Mouse (Mus musculus) cerebellum, adult 18-20 months (tissue): Measurements from ENCODE around the gene Tnrc18.

Source experiments
- DNase-seq, 2 experiments: peaks; one replicate each; pipeline ENCODE4 v3.0.0; 2021

Tnrc18 gene

DNA sequence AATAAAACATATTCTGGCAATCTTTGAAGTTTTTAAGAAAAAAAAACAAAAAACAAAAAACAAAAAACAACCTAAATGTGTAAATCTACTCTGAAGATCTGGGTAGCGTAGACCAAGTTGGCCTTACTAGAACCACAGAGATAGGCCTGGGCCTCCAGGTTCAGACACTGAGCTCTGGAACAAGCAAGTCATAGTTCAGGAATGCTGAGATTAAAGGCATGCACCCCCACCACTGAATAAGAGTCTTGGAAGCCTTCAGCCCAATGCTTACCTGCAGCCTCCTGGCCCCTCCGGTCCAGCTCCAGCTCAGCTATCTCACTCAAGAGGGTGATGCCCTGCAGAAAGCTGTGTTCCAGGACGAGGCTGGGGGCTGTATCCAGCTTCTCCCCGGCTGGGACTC, 46.4 kb downstream of the Tnrc18 start:
- no peak for DNase-seq

DNA sequence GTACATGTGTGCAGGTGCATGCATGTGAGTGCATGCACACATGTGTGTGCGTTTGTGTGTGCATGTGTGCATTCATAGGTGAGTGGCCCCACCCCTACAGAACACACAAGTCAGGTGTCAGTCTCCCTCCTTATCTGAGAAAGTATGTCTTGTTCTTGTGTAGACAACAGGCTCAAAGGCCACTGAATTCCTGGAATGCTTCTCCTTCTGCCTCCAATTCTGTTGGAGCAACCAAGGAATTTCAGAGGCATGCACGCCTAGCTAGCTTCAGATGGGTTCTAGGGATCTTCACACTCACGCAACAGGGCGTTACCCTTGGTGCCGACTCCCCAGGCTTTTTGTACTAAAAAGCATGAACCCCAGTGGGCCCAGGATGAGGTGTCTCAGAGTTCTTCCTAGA, 47.8 kb downstream of the Tnrc18 start:
- no peak for DNase-seq

DNA sequence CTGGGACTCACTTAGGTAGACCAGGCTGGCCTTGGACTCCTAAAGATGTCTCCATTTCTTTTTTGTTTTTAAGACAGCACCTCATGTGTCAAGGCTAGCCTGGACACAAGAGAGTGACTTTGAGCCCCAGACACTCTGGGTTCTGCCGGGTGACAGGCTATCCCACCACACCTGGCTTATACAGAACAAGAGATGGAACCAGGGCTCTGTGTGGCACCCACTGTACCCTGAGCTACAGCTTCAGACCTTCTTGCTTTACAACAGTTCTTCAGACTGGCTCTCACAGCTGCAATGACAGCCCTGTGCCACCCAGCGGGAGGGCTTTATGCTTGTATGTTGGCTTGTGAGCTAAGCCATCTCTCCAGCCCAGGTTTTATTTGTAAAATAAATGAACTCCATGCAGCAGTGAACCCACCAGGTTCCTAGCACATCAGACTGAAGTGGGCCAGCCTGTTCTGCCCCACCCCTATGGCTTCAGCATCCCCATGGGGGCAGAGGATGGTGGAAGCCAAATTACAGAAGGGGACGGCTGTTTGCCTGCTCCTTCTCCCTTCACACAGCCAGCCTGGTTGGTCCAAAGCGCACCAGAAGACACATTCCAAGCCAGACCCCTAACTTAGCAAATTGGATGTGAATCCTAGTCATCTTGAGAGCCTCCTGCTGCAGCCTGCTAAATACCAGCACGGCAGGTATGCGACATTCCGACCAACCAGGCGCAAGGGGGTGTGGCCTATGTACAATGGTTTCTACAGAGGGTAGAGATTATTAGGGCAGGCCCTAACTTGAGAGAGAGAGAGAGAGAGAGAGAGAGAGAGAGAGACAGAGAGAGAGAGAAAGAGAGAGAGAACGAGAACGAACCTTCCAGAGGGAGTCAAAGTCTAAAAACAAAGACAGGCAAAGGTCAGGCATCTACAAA, 48.9 kb downstream of the Tnrc18 start:
- DNase-seq: peak in 1 of 2 experiments; percentile 28

DNA sequence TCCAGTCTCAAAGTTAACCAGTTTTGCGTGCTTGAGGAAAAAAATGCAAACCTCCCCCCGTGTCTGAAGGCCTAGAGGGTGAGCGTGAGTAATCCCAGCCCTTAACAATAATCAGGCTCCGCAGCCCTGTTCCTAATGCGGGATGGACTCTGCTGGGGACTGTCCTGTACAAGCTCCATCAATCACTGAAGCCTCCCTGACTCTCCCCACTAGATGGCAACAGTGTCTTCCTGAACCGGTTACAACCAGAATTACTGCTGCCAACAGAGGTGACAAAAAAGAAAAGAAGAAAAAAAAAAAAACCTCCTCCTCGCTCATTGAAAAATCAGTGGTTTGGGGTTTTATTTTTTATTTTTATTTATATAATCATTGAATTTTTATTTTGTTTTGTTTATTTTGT, 49.5 kb downstream of the Tnrc18 start:
- DNase-seq: peak; percentile 81 to 87

DNA sequence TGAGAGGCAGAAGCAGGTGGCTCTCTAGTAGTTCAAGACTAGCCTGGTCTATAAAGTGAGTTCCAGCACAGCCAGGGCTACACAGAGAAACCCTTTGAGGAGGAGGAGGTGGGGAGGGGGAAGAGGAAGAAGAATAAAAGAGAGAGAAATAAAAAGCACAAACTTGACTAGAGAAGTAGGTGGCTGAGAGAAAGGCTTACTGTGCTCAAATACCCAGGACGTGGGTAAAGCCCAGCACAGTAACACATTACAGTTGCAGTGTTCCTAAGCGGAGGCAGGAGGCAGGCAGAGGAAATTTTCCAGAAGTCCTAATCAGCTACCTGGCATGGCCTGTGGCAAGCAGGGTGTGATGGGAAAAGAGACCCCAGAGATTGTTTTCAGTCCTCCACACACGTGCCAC, 50.8 kb downstream of the Tnrc18 start:
- DNase-seq: no peak

DNA sequence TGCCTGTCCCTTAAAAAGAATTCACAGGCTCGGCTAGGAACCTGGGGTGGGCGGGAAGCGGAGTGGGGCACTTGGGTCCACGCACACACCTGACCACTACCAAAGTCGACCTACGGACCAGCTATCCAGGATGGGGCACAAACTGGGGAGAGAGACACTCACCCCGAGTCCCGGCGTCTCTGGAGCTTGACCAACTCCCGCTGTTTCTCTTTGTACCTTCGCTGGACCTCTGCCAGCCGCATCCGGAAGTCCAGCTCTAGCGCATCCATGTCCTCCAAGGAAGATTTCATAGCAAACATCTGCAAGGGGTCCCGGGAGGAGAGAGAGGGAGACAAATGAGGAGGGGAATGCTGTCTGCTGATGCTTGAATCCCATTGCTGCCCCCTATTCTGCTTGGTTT, 52.6 kb downstream of the Tnrc18 start:
- no peak for DNase-seq

DNA sequence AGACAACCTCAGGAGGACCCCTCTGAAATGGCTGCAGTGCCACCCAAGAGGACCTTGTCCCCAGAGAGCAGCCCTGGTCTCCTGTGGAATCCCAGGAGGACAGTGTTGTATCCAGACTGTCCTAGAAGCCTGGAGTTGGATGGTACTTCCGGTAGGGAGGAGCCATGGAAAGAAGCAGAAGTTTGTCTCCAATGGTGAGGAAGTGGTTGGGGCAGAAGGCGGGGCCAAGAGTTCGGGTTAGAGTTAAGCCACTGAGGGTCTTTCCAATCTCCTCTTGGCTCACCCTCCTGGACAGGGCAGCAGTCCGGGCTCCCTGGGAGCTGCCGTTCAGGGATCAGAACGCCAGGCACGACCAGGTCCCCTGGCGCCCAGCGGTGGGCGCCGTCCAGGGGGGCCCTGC, 53.2 kb downstream of the Tnrc18 start:
- DNase-seq: no peak

DNA sequence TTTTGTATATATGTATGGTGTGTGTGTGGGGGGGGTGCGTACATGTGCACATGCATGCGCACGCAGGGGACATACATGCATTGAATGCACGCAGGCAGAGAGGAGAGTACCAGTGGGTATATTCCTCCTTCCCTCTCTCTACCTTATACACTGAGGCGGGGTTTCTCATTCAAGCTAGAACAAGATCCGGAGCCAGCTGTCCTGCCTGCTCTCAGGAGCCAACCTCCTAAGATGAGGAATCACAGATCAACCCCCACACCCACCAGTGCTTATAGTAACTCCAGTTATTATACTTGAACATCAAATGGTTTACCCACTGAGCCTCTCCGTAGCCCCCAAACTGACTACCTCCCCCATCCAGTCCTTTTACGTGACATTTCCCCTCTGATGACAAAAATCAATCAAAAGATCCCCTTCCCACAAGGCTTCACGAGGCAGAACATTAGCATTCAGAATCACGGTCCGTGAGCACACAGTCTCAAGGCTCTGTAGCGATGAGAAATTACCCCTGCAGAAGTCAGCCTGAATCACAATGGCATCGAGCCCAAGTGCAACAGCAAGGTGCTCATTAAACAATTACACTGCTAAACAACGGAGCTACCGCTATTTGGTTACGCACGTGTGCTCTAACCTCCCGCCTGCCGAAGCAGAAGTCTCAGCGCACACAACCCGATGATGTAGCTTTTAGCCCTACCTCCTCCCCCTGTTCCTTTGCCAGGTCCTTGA, 55.2 kb downstream of the Tnrc18 start:
- no peak for DNase-seq

DNA sequence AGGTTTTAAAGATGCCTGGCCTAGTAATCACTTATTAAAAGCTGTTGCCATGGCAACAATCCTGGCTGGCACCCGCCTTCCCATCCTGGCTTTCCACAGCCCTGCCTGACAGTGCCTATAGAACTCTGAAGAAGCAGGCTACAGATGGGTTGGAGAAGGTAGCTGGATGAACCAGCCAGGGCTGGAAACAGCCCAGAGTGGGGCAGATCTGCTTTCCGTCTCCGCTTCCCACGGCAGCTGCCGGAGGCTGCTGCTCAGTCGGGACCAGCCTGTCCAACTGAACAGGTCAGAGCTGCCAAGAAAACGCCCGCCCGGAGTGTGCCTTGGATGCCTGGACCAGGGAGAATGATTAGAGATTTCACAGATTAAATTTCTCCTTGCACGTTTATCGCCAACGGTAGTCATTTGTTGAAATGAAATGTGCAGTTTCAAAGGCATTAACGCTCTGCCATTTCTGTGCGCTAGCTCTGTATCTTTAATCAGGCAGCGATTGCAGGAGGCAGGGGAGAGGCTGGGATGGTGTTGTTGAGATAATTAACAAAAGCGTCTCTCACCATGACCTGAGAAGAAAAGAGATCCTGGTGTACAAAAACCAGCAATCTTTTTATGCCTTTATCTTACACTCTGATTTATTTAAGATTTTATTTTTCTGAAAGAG, 56.0 kb downstream of the Tnrc18 start:
- DNase-seq: peak; percentile 77 to 84

DNA sequence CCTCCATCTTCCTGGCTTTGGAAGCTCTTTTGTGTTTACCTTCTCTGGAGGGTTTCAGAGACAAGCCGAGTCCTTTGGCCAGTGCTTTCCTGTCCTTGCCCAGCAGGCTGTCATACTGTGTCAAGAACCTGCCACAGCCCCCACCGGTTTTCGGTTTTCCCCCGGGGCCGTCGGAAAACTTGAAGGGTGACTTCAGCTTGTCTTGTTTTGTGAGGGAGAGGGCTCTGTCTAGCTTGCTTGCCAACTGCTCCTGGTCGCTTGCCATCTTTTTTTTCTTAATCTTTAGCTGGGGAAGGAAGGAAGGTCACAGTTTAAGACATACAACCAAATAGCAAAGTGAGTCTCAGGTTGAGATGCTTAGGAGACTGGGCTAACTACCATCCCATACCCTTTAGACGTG, 57.7 kb downstream of the Tnrc18 start:
- no peak for DNase-seq

DNA sequence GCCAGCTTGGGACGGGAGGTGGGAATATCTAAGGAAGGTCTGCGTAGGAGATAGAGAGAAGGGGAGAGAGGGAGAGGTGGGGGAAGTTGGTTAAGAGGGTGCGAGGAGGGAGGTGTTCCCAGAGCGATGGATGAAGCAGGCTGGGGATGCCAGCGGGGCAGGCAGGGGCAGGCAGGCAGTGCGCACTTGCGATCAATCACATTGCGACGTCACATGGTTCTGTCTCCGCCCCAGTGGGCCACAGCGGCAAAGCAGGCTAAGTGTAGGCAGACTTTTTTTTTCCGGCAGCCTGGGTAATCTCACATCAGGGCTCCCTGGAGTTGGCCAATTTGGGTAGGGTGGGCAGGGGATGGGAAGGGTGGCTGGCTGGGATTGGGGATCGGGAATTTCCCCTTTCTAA, 65.2 kb downstream of the Tnrc18 start:
- DNase-seq: no peak

DNA sequence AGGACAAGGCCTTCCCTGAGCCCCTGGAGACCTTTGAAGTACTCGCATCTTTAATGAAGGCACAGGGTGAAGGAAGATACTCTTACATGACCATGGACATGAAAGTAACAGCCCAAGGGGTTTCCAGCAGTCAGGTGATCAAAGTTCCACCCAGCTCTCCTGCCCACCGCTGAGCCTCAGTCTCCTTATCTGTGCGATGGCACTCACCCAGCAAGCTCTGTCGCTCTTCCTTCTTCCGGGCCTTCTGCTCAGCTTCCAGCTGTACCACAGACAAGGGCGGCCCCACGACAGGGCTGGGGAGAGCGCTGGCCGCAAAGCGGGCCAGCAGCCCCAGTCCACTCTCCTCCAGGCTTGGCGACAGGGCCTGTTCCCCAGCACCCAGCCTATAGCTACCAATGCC, 67.3 kb downstream of the Tnrc18 start:
- no peak for DNase-seq

DNA sequence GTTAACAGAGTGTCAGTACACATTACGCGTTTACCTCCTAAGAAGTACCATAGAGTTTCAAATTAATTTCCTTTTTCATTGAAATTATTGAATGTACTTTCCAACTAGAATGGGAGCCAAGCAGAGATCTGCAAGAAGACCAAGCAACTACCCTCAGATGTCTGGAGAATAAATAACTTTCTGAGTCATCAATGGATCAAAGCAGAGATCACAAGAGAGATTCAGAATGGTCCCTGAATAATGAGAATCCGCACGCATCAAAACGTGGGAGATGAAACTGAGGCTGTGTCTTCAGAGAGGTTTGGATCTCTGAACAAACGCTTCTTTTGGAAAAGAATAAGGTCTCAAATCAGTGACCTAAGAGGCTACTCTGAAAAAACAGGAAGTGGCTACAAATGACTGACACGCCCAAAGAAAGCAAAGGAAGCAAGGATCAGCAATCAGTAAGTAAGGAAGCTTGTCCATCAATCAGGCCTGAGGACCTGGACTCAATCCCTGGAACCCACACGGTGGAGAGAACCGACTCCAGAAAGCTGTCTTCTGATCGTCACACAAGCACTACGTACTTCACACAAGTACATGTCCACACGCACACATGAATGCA, 70.3 kb downstream of the Tnrc18 start:
- no peak for DNase-seq

DNA sequence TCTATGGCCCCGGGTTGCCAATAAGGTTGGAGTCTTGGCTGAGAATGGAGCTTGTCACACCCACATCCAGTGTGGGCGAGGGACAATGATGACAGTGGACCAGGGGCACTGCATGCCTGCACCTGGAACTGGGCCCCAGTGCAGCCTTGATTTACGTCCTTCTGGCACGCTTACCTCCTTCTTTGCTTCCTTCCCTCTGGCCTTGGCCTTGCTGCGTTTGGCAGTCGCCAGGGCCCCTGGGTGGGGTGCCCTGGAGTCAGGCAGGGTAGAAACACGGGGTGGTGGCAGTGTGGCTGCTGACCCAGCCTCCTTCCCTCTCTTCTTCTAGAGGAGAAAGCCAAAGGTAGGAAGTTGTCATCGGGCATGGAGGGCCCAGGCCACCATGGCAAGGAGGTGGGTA, 77.5 kb downstream of the Tnrc18 start:
- DNase-seq: no peak

DNA sequence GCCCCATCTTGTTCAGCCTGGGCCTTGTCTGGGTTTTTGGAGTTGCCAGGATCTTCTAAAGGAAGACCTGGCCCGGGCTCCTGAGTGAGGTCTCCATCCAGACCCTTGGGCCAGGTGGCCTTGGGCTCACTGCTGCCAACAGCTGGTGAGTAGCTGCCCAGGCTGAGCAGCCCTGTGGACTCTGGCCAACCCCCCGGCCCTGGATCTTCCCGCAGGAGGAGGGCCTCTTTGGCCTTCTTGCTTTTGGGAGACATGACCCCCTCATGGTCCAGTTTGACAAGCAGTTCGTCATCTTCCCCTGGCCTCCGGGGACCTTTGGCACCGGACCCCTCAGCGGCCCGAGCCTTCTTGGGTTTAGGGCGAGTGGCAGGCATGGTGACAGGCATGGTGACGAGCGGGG, 85.5 kb downstream of the Tnrc18 start:
- DNase-seq: no peak

DNA sequence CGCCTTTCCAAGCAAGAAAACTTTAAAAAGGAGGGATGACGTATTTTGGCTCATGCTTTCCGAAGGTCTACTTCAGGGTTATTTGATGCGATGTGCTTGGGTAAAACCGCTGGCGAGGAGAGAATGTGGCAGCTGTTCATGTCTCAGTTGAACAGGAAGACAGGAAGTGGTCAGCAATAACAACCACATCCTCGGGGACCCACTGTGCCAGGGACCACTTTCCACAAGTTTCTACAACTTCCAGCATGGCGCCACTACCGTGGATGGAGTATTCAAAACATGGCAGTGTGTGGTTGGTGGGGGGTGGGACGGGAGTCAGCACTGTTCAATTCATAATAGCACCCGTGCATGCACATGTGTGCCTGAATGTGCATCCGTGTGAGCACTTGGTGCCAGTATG, 87.2 kb downstream of the Tnrc18 start:
- no peak for DNase-seq

DNA sequence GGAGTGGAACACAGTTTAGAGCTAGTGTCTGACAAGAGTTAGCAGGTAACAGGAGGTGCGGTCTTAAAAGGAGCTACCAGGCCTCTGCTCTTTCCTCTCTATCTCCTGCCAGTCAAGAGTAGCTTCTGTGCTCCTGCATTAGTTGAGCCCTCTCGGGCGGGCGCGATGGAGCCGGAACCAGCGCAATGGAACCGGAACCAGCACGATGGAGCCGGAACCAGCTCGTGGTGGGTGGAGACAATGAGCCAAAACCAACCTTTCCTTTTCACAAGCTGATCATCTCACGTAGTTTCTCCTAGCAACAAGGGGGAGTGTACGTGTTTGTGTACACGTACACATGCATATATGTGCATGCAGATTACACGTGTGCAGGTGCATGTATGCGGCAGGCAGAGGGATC, 89.2 kb downstream of the Tnrc18 start:
- no peak for DNase-seq

DNA sequence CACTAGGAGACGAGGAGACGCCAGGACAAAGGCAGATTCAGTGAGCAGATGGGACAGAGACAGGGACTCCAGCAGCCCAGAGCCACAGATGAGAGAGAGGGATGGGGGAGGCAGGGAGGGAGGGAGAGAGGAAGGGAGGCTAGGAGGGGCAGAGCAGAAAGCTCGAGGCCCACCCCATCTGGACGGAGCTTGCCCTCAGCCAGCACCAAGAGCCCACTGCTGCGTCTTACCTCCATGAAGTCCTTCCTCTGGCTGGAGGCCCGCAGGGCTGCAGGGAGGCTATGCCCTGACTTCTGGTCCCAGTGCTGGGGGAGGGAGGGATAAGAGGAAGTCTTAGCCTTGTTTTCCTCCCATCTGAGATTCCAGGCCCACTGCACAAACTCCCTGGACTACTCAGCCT, 90.7 kb downstream of the Tnrc18 start:
- DNase-seq: no peak

DNA sequence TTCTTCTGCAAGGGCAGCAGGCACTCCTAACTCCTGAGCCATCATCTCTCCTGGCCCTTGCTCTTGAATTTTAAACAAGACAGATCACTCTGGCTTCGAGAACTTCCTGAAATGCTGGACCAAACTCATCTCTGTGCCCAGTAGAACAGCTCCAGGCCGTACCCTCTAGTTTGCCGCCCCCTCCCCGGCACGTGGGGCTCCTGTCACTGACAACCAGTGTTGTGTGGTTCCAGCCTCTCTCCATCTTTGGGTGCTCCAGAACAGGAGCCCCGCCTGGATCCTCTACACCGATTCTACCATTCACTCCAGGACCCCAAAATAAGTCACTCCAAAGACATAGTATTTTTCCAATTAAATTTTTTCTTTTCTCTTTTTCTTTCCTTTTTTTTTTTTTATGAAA, 93.2 kb downstream of the Tnrc18 start:
- no peak for DNase-seq

DNA sequence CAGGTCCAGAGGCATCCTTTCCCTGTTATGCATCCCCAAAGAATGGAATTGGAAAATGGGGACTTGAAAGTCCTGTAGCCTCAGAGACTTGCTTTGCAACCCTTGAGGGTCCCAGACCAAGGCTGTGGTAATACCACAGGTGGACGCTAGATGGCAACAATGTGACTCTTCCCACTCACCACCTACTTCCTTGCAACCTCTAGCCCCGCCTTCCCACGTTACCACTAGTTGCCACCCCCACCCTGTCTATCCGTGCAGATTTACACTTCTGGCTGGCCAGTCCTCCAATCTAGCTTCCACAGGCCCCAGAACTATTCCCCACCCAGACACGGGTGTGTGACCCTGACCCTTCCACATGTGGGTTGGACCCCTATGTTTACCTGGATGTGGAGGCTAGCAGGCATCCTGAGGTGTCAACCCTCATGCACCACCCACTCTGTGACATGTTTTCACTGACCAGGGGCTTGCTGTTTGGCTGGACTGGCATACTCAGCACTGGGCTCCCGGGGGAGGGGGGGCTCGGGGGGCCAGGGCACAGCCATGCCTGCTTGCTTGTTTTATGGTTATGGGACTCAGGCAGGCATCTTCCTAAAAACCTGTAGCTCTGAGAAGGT, 93.8 kb downstream of the Tnrc18 start:
- peak; percentile 71 to 77 for DNase-seq

DNA sequence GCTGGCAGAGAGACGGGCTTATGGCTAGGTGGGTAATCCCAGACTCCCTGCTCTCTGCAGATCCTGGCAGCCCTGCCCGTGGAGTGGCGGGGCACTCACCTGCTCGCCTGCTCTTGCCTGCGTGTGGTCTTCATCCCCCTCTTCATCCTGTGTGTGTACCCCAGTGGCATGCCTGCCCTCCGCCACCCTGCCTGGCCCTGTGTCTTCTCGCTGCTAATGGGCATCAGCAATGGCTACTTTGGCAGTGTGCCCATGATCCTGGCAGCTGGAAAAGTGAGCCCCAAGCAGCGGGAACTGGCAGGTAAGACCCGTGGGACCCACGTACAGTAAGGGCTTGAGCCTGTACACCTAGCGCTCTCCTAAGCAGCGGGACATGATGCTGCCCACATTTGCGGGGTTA, 97.6 kb downstream of the Tnrc18 start:
- DNase-seq: no peak

DNA sequence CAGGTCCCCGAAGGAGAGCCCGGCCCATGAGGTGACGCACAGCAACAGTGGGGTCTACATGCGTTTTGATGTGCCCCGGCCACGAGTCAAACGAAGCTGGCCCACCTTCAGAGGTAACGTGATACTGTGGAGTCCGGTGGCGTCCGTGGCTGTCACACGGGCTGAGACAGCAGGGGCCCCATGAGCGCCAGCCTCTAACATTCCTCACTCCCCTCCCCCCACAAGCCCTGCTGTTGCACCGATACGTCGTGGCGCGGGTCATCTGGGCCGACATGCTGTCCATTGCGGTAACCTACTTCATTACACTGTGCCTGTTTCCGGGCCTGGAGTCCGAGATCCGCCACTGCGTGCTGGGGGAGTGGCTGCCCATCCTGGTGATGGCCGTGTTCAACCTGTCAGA, 99.0 kb downstream of the Tnrc18 start:
- no peak for DNase-seq

DNA sequence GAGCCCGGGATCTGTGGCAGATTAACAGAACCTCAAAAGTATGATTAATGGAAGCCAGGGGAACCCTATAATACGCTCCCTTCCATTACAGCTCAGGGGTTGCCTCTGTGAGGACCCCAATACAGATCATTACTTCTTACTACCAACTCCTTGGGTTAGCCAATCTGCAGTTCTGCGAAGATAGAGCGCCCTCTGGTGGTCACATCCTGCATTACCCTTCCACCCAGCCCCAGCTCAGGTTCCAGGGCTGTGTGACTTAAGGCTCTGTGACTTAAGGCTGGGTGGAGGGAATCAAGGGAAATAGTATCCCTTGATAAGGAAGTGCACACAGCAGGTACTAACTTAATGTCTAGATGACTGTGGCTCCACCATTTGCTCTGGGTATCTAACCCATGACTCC, 99.4 kb downstream of the Tnrc18 start:
- DNase-seq: peak; percentile 83 to 92
